Mouse (Mus musculus): ENCODE measurements around the gene 2010003K11Rik. TPM values are rescaled to one million over a fixed set of nuclear protein-coding genes. Genes with fewer than 3 reads are reported as not detected.

2010003K11Rik gene
- polyA plus RNA-seq, 1 experiment from 2014 or later: not detected

DNA sequence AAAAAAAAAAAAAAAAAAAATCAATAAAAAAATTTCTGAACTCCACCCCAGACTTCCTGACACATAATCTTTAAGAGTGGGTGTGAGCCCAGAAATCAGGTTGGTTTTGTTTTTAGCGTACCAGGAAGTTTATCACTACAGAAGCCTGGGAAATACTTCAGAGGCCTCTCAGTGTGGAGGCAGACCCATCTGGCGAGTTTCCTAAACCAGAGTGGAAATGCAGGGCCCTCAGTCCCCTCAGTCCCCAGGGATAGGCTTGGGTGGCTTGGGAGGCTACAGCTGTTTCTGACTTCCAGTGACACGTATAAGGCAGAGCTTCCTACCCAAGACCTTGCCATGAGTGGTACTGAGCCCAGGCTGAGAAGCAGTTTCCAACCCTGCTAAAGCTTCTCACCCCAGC, 9.4 kb upstream of the 2010003K11Rik start:
- 63% methylated on average over 3 of the region's 3 CpGs for WGBS
- Histone ChIP-seq H3K27ac (ENCODE audit: low read length) (no peak overlapping the region), H3K9ac (replicated peaks; ENCODE audit: low read depth, low read length) (no peak overlapping the region), H3K4me3 (ENCODE audit: low read depth, low read length) (no peak overlapping the region), H3K9me3 (ENCODE audit: control insufficient read depth, low read depth, low read length) (no peaks in the 10 kb centered on the region), H3K4me1 (ENCODE audit: control insufficient read depth, insufficient read depth, low read length) (peaks cover 8% of the 10 kb centered on the region; the same call in 1 of the 2 replicates), H3K4me2 (replicated peaks; ENCODE audit: low read depth, low read length) (no peak overlapping the region), H3K36me3 (ENCODE audit: control insufficient read depth, insufficient read depth, low read length) (no peaks in the 10 kb centered on the region), H3K27me3 (ENCODE audit: control insufficient read depth, insufficient read depth, low read length) (no peaks in the 10 kb centered on the region)
- no peak for ATAC-seq (ENCODE audit: insufficient number of reproducible peaks, insufficient read depth, low FRiP score, low read depth)

DNA sequence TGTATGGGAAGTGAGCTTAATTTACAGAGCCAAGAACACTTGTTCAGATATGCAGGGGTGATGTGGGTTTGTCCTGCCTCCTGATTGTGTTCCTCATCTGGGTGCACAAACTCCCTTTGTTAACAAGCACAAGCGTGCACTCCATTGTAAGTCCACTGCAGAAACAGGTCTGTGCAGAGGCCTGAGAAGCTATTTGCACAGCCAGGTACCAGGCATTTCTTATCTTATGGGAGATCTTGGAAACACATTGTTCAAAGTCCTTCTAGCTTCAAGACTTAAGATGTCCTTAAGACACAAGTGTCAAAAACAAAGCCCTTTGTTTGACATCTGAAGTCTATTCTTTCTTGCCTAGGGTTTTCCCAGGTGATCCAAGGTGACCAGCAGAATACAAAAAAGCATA, 6.4 kb upstream of the 2010003K11Rik start:
- peaks cover 3% of the 10 kb centered on the region; the same call in 1 of the 2 replicates for H3K4me1 ChIP-seq (ENCODE audit: control insufficient read depth, insufficient read depth, low read length)
- no peak overlapping the region for H3K4me2 ChIP-seq (replicated peaks; ENCODE audit: low read depth, low read length)
- no peak overlapping the region for H3K9ac ChIP-seq (replicated peaks; ENCODE audit: low read depth, low read length)
- H3K9me3 ChIP-seq (ENCODE audit: control insufficient read depth, low read depth, low read length): no peaks in the 10 kb centered on the region
- H3K36me3 ChIP-seq (ENCODE audit: control insufficient read depth, insufficient read depth, low read length): no peaks in the 10 kb centered on the region
- 81% methylated on average over 1 of the region's 1 CpGs for WGBS
- H3K27me3 ChIP-seq (ENCODE audit: control insufficient read depth, insufficient read depth, low read length): no peaks in the 10 kb centered on the region
- ATAC-seq (ENCODE audit: insufficient number of reproducible peaks, insufficient read depth, low FRiP score, low read depth): no peak
- H3K27ac ChIP-seq (ENCODE audit: low read length): no peak overlapping the region
- no peak overlapping the region for H3K4me3 ChIP-seq (ENCODE audit: low read depth, low read length)

DNA sequence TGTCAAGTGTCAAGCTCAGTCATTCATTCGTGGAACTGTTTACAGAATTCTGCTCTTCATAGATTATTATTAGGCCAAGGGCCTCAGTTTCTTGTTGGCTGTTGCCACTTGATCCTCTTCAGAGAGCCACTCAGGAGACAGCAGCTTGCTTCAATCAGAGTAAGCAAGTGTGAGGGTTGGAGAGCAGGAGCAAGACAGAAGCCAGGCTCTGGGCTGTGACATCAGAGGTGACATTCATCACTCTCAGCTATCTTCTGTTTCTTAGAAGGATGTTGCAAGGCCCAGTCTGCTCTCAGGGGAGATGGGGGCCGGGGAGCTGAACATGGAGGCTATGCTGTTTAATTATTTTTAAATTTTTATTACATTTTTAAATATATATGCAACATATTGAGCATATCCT, 4.3 kb upstream of the 2010003K11Rik start:
- Histone ChIP-seq H3K4me3 (ENCODE audit: low read depth, low read length) (no peak overlapping the region), H3K9ac (replicated peaks; ENCODE audit: low read depth, low read length) (no peak overlapping the region), H3K9me3 (ENCODE audit: control insufficient read depth, low read depth, low read length) (no peaks in the 10 kb centered on the region), H3K36me3 (ENCODE audit: control insufficient read depth, insufficient read depth, low read length) (no peaks in the 10 kb centered on the region), H3K4me2 (replicated peaks; ENCODE audit: low read depth, low read length) (no peak overlapping the region), H3K27ac (ENCODE audit: low read length) (no peak overlapping the region), H3K4me1 (ENCODE audit: control insufficient read depth, insufficient read depth, low read length) (peaks cover 3% of the 10 kb centered on the region; the same call in 1 of the 2 replicates), H3K27me3 (ENCODE audit: control insufficient read depth, insufficient read depth, low read length) (no peaks in the 10 kb centered on the region)
- WGBS: 50% methylated on average over 2 of the region's 2 CpGs
- no peak for ATAC-seq (ENCODE audit: insufficient number of reproducible peaks, insufficient read depth, low FRiP score, low read depth)

DNA sequence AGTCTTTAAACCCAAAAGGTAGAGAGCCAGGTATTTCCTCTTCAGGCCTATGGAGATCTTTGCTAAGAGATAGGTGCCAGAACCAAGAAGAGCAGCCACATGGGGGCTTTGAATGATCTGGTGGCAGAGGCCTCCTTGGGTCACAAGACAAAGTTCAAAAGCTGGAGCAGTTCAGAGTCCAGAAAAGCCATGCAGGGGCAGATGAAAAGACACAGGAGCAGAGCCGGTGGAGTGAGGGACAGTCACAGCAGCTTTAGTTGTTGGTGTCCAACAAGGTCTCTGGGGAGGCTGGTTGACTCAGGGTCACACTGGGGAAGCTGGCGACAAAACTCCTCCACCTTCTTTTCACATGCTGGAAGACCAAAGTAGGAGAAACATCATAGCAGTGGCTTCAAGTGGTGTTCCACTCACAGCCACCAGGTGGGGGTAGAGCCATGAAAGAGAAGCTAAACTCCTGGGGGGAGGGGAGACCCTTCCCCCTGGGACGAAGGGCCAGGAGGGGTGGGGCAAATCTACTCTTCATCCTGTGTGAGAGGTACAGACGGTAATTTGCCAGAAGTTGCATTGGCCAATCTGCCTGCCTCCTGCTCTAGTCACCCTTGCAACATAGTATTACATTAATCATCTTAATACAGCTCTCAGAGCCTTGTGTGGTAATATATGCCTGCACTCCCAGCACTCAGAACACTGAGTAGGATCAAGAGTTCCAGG, 965 bp downstream of the 2010003K11Rik start:
- Histone ChIP-seq H3K27ac (ENCODE audit: low read length) (no peak overlapping the region), H3K9ac (replicated peaks; ENCODE audit: low read depth, low read length) (no peak overlapping the region), H3K36me3 (ENCODE audit: control insufficient read depth, insufficient read depth, low read length) (no peaks in the 10 kb centered on the region), H3K4me1 (ENCODE audit: control insufficient read depth, insufficient read depth, low read length) (peaks cover 4% of the 10 kb centered on the region; the same call in 1 of the 2 replicates), H3K27me3 (ENCODE audit: control insufficient read depth, insufficient read depth, low read length) (no peaks in the 10 kb centered on the region), H3K4me3 (ENCODE audit: low read depth, low read length) (no peak overlapping the region), H3K4me2 (replicated peaks; ENCODE audit: low read depth, low read length) (no peak overlapping the region), H3K9me3 (ENCODE audit: control insufficient read depth, low read depth, low read length) (no peaks in the 10 kb centered on the region)
- WGBS: 3% methylated on average over 4 of the region's 4 CpGs
- ATAC-seq (ENCODE audit: insufficient number of reproducible peaks, insufficient read depth, low FRiP score, low read depth): peak; percentile 68

DNA sequence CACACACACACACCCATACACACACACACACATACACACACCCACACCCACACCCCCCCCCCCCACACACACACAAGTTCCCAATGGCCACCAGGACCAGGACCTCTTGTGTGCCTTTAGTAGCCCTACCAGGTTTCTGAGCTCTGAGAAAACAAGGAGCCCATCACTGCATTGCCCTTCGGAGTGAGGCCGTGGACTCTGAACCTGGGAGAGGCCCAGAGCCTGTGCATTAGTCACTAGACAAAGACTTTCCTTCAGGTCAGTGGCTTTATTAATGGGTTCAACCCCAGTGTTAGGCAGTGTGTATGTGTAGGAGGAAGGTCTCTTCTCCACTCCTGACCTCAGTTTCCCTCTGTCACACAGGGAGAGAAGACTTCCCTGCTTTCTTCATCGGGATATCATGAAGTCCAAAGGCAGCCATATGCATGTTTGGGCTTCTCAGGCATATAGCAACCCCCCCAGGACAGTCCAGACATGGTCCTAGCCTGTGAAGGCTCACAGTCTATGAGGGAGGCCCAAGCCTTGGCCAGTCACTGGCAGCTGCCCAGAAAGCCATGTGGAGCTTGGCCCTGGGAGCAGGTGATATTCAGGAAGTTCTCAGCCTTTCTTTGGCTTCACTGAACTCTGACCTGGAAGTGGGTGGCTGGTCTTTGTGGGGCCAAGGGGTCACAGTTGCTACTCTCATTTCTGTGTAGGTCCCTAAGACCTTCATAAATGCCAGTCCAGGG, 1.7 kb downstream of the 2010003K11Rik start:
- ATAC-seq (ENCODE audit: insufficient number of reproducible peaks, insufficient read depth, low FRiP score, low read depth): no peak
- 79% methylated on average over 3 of the region's 3 CpGs for WGBS
- H3K9me3 ChIP-seq (ENCODE audit: control insufficient read depth, low read depth, low read length): no peaks in the 10 kb centered on the region
- H3K4me1 ChIP-seq (ENCODE audit: control insufficient read depth, insufficient read depth, low read length): peaks cover 4% of the 10 kb centered on the region; the same call in 1 of the 2 replicates
- H3K4me2 ChIP-seq (replicated peaks; ENCODE audit: low read depth, low read length): no peak overlapping the region
- no peak overlapping the region for H3K9ac ChIP-seq (replicated peaks; ENCODE audit: low read depth, low read length)
- no peak overlapping the region for H3K4me3 ChIP-seq (ENCODE audit: low read depth, low read length)
- no peak overlapping the region for H3K27ac ChIP-seq (ENCODE audit: low read length)
- no peaks in the 10 kb centered on the region for H3K36me3 ChIP-seq (ENCODE audit: control insufficient read depth, insufficient read depth, low read length)
- H3K27me3 ChIP-seq (ENCODE audit: control insufficient read depth, insufficient read depth, low read length): no peaks in the 10 kb centered on the region

DNA sequence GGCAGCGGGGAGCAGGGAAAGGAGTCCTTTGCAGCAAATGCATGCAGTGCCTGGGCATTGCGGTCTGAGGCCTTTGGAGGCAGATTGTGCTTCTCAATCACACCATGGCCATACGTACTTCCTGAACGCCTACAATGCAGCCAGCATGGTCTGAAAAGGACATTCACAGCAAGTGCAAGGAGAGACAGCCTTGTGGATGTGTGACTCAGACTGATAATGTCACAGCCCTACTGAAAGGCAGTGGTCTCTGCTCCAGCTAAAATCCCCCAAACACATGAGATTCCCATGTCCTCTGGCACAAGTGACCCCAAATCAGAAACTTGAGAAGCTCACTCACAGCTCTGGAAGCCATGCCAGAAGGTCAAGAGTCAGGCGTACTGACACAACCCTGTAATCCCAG, 2.6 kb downstream of the 2010003K11Rik start:
- WGBS: 82% methylated on average over 5 of the region's 5 CpGs
- H3K27ac ChIP-seq (ENCODE audit: low read length): no peak overlapping the region
- H3K27me3 ChIP-seq (ENCODE audit: control insufficient read depth, insufficient read depth, low read length): no peaks in the 10 kb centered on the region

DNA sequence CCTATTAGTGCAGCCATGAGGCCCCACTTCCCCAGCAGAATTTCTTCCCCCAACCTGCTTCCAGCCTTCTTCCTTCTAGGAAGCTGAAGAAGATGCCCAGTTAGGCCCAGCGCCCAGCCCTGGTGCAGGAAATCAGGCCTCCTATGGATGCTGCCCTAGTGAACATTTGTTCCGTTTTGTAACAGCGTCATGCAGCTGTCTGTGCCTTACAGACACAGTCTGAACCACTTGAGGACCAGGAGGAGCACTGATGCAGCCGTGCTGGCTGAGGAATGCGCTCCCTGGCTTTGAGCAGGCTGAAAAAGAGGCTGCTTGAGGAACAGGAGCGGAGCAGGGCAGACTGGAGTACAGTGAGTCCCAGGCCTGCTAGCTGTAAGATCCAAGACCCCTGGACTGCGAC, 3.7 kb downstream of the 2010003K11Rik start:
- 64% methylated on average over 7 of the region's 7 CpGs for WGBS
- ATAC-seq (ENCODE audit: insufficient number of reproducible peaks, insufficient read depth, low FRiP score, low read depth): no peak
- H3K4me3 ChIP-seq (ENCODE audit: low read depth, low read length): no peak overlapping the region
- H3K9me3 ChIP-seq (ENCODE audit: control insufficient read depth, low read depth, low read length): no peaks in the 10 kb centered on the region
- no peaks in the 10 kb centered on the region for H3K27me3 ChIP-seq (ENCODE audit: control insufficient read depth, insufficient read depth, low read length)
- H3K9ac ChIP-seq (replicated peaks; ENCODE audit: low read depth, low read length): no peak overlapping the region
- no peaks in the 10 kb centered on the region for H3K36me3 ChIP-seq (ENCODE audit: control insufficient read depth, insufficient read depth, low read length)
- peaks cover 4% of the 10 kb centered on the region; the same call in 1 of the 2 replicates for H3K4me1 ChIP-seq (ENCODE audit: control insufficient read depth, insufficient read depth, low read length)
- H3K27ac ChIP-seq (ENCODE audit: low read length): no peak overlapping the region
- H3K4me2 ChIP-seq (replicated peaks; ENCODE audit: low read depth, low read length): no peak overlapping the region

More for the DNA sequence above, 2.6 kb downstream of the 2010003K11Rik start:
- no peak for ATAC-seq (ENCODE audit: insufficient number of reproducible peaks, insufficient read depth, low FRiP score, low read depth)
- Histone ChIP-seq H3K4me2 (replicated peaks; ENCODE audit: low read depth, low read length) (no peak overlapping the region), H3K9ac (replicated peaks; ENCODE audit: low read depth, low read length) (no peak overlapping the region), H3K36me3 (ENCODE audit: control insufficient read depth, insufficient read depth, low read length) (no peaks in the 10 kb centered on the region), H3K4me1 (ENCODE audit: control insufficient read depth, insufficient read depth, low read length) (peaks cover 4% of the 10 kb centered on the region; the same call in 1 of the 2 replicates), H3K9me3 (ENCODE audit: control insufficient read depth, low read depth, low read length) (no peaks in the 10 kb centered on the region), H3K4me3 (ENCODE audit: low read depth, low read length) (no peak overlapping the region)

DNA sequence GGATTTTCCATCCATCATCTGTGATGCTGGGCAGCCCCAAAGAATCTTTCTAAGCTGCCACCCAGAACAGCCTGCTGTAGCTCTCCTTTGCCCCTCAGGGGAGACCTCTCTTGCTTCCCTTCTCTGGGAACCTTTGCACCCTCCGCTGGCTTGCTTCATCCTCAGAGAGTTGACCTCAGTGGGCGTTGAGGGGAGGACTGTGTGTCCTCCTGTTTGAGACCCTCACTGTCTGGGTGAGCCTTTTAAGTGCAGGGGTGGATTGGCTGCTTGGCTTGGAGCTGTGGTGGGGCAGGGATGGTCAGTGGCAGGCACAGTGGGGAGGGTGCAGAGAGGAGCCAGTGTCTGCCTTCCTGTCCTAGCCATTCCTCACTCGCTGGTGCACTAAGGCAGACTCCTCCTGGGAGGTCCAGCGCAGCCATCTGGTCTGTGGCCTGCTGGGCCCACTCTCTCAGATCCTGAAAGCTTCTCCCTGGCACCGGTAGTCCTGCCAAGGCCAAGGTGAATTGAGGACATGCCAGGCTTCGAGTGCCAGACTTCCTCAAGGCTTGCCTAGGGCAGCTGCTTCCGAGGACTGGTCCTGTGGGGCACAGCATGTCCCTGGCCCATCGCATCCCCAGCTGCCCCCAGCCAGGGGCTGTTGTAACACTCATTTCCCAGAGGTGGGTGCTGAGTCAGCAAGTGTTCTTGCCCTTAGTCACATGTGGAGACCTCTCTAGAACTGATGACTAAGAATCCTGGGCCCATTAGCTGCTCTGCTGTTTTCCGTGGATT, 5.7 kb downstream of the 2010003K11Rik start:
- H3K4me3 ChIP-seq (ENCODE audit: low read depth, low read length): no peak overlapping the region
- no peaks in the 10 kb centered on the region for H3K27me3 ChIP-seq (ENCODE audit: control insufficient read depth, insufficient read depth, low read length)
- H3K9me3 ChIP-seq (ENCODE audit: control insufficient read depth, low read depth, low read length): no peaks in the 10 kb centered on the region
- no peaks in the 10 kb centered on the region for H3K36me3 ChIP-seq (ENCODE audit: control insufficient read depth, insufficient read depth, low read length)
- H3K4me1 ChIP-seq (ENCODE audit: control insufficient read depth, insufficient read depth, low read length): peaks cover 1% of the 10 kb centered on the region; the same call in 1 of the 2 replicates
- H3K9ac ChIP-seq (replicated peaks; ENCODE audit: low read depth, low read length): no peak overlapping the region
- H3K4me2 ChIP-seq (replicated peaks; ENCODE audit: low read depth, low read length): no peak overlapping the region
- no peak for ATAC-seq (ENCODE audit: insufficient number of reproducible peaks, insufficient read depth, low FRiP score, low read depth)
- no peak overlapping the region for H3K27ac ChIP-seq (ENCODE audit: low read length)
- WGBS: 53% methylated on average over 9 of the region's 9 CpGs
